Mouse (Mus musculus) embryonic facial prominence, embryonic 14.5 days (tissue): Measurements from ENCODE around the gene Timm17a. TPM values are rescaled to one million over a fixed set of nuclear protein-coding genes. Genes with fewer than 3 reads are reported as not detected.

ENCODE experiments used
- ATAC-seq: fragments of 200-750 bp; cut with Nextera tagmentation; 2 replicates; pipeline ENCODE4 v1.8.0; 2017; ENCODE audit warnings: low read depth, moderate number of reproducible peaks, moderate TSS enrichment
- DNase-seq: peaks from one replicate; pipeline ENCODE4 v3.0.0-alpha.2; 2015; ENCODE audit warnings: low spot score
- H3K27ac ChIP-seq: fragments of 300-500 bp; sonication (generic); replicated peaks from 2 replicates; pipeline ENCODE4 v1.5.1; 2014; ENCODE audit warnings: low read depth, mild to moderate bottlenecking, low read length, moderate library complexity
- H3K27me3 ChIP-seq: fragments of 300-500 bp; sonication (generic); replicated peaks from 2 replicates; pipeline ENCODE4 v1.6.1; 2014; ENCODE audit warnings: low read length; ENCODE audit not compliant: control insufficient read depth, insufficient read depth
- H3K36me3 ChIP-seq: fragments of 300-500 bp; sonication (generic); 2 replicates; pipeline ENCODE4 v1.6.1; 2014; ENCODE audit warnings: low read length, mixed read lengths; ENCODE audit not compliant: control insufficient read depth, insufficient read depth
- H3K4me1 ChIP-seq: fragments of 300-500 bp; sonication (generic); 2 replicates; pipeline ENCODE4 v1.6.1; 2014; ENCODE audit warnings: antibody characterized with exemption, low read length; ENCODE audit not compliant: control insufficient read depth, insufficient read depth
- H3K4me2 ChIP-seq: fragments of 300-500 bp; sonication (generic); 2 replicates; pipeline ENCODE4 v1.6.1; 2014; ENCODE audit warnings: low read depth, mild to moderate bottlenecking, low read length, moderate library complexity, mixed read lengths
- H3K4me3 ChIP-seq: fragments of 300-500 bp; sonication (generic); 2 replicates; pipeline ENCODE4 v1.5.1; 2014; ENCODE audit warnings: low read depth, mild to moderate bottlenecking, low read length
- H3K9ac ChIP-seq: fragments of 300-500 bp; sonication (generic); 2 replicates; pipeline ENCODE4 v1.6.1; 2014; ENCODE audit warnings: low read depth, mild to moderate bottlenecking, low read length, moderate library complexity, mixed read lengths
- H3K9me3 ChIP-seq: fragments of 300-500 bp; sonication (generic); 2 replicates; pipeline ENCODE4 v1.6.1; 2016; ENCODE audit warnings: low read length; ENCODE audit not compliant: control insufficient read depth
- WGBS: fragments of 180-500 bp; shearing (Covaris S2); extraction: QIAGEN DNeasy Blood & Tissue Kit; methylation state at CpG from one replicate; pipeline ENCODE4 v1.1.7; 2014; 5-methylcytosine and 5-hydroxymethylcytosine counted together
- polyA plus RNA-seq: library from polyadenylated mRNA; unstranded; fragments of >200 nt; fragmentation: Nextera tagmentation; extraction: Ambion mirVana; gene quantifications from 2 replicates; pipeline ENCODE4 v1.2.1, GENCODE M21; 2014

The Timm17a gene
- polyA plus RNA-seq, 1 experiment from 2014 or later, result 224 TPM

DNA sequence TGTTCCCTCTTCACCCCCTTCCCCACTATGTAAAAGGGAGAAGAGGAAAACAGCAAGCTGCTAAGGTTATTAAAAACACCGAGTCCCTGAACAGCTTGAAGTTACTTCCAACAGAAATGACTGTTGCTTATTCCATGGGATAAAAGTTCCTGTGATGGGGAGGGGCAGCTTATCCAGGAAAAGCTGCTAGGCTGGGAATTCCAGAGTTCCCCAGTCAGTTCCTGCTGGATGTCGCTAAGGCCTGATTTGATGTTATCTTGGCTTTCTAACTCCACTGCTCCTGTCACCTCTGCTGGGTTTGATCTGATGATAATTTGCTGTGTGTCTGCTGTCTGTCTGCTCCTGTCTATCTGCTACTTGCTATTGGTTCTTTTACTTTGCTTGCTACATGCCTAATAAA lies 27.3 kb downstream of the Timm17a start:
- Histone ChIP-seq H3K9ac (no peak overlapping the region), H3K9me3 (no peaks in the 10 kb centered on the region), H3K27ac (no peak overlapping the region), H3K4me1 (0 out of 2 replicates have a peak, but pooled peaks cover 1% of the 10 kb centered on the region), H3K4me2 (no peak overlapping the region), H3K4me3 (no peak overlapping the region), H3K36me3 (no peaks in the 10 kb centered on the region), H3K27me3 (no peaks in the 10 kb centered on the region)
- WGBS, result 63% methylated on average over 2 of the region's 2 CpGs
- DNase-seq, result no peak
- no peak for ATAC-seq

DNA sequence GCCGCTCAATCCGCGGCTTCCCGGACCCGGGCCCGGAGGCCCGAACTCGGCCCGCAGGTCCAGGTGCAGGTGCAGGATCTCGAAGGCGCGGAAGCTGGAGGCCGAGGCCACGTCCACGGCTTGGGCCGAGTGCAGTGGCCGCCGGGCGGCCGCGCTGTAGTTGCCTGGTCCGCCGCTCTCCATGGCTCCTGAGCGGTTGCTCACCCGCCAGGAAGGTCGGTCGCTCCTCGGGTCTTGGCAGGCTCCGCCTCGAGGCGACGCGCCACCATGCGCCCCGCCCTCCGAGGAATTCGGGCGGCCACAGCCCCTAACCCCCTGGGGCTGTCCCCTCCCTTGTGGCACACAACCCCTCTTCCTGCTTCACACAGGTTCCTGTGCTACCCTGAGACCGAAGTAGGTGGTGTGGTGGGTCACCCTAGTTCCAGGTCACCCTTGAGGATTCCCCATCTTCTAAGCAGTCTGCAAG lies 29.7 kb downstream of the Timm17a start, which contains the start of gene Rnpep:
TSS of gene Rnpep (minus strand) at position 259 of the 466 bp plus-strand sequence.
- Histone ChIP-seq H3K27me3 (no peaks in the 10 kb centered on the region), H3K4me2 (peak within 1 kb of the TSS; percentile 74), H3K27ac (peak within 1 kb of the TSS; percentile 91), H3K9me3 (no peaks in the 10 kb centered on the region), H3K4me1 (peaks cover 7% of the 10 kb centered on the region; the same call in 1 of the 2 replicates), H3K4me3 (peak within 1 kb of the TSS; percentile 86), H3K9ac (peak within 1 kb of the TSS; percentile 92), H3K36me3 (peaks cover 6% of the 10 kb centered on the region; the same call in 1 of the 2 replicates)
- DNase-seq, result peak; percentile 83
- ATAC-seq, result peak; percentile 92
- WGBS, result 0% methylated on average over 6 of the region's 39 CpGs

DNA sequence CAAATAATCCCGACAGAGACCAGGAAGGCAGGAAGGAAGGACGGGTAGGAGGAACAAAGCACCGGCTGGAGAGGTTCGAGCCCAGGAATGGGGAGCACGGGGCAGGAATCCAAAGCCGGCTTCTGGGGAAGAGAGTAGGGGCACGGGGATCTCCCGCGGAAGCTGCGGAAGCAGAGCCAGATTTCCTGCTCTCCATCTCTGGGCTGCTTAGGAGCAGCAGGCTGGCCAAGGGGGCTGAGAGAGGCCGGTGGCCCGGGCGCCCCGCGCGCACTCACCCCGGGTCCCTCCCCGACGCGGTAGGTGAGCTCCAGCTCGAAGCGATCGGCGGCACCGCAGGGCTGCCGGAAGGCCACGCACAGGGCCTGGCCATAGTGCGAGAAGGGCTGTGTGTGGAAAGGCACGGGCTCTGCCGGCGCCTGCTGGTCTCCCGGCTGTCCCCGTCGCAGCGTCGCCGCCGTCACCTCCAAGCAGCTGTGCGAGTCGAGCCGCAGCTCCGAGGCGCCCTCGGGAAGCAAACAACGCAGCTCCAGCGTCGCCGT lies 30.2 kb downstream of the Timm17a start:
- Histone ChIP-seq H3K27me3 (no peaks in the 10 kb centered on the region), H3K9ac (peak overlapping the region; percentile 92), H3K36me3 (peaks cover 11% of the 10 kb centered on the region), H3K4me1 (peaks cover 7% of the 10 kb centered on the region; the same call in 1 of the 2 replicates), H3K4me2 (peak overlapping the region; percentile 74), H3K4me3 (peak overlapping the region; percentile 86), H3K27ac (peak overlapping the region; percentile 91), H3K9me3 (no peaks in the 10 kb centered on the region)
- DNase-seq (peak; percentile 58), ATAC-seq (peak; percentile 78)
- 2% methylated on average over 6 of the region's 48 CpGs for WGBS

DNA sequence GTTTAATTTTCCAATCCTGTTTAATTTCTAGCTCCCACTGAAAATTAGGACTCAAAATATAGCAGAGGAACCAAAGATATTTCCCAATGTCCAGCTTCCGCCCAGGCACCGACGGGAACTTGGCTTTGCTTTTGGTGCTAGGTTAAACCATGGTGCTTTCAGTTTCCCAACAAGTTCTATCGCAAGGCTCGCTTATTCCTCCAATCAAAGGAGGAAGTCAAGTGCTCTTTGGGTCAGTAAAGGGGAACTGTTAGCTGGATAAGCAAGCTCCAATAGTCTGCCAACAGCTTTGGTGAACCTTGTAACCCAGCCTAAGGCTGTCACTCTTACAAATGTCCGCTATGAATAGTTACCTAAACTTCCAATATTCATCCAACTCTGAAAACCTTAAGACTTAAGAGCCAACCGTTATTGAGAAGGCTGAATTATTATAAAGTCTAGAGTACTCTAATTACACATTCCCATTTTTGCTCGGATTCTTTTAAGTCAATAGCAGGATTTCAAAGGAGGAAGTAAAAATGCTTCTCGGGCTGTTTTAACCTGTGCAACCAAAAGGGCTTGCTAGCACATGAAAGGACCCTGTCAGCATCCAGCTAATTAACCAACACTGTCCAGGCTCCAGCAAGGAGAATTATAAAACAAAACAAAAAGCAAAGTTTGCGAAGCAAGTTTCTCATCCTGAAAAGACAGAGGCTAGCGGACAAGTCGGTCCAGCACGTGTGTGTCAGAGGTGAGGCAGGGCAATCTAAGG lies 30.9 kb downstream of the Timm17a start:
- H3K27me3 ChIP-seq, result no peaks in the 10 kb centered on the region
- peaks cover 18% of the 10 kb centered on the region for H3K36me3 ChIP-seq
- H3K9me3 ChIP-seq, result no peaks in the 10 kb centered on the region
- peak overlapping the region; percentile 91 for H3K27ac ChIP-seq
- no peak; the same call in 1 of the 2 replicates for ATAC-seq
- peak; percentile 53 for DNase-seq
- H3K4me3 ChIP-seq, result peak overlapping the region; percentile 86
- peak overlapping the region; percentile 74 for H3K4me2 ChIP-seq
- H3K9ac ChIP-seq, result peak overlapping the region; percentile 92
- H3K4me1 ChIP-seq, result peaks cover 7% of the 10 kb centered on the region; the same call in 1 of the 2 replicates
- 31% methylated on average over 13 of the region's 13 CpGs for WGBS

DNA sequence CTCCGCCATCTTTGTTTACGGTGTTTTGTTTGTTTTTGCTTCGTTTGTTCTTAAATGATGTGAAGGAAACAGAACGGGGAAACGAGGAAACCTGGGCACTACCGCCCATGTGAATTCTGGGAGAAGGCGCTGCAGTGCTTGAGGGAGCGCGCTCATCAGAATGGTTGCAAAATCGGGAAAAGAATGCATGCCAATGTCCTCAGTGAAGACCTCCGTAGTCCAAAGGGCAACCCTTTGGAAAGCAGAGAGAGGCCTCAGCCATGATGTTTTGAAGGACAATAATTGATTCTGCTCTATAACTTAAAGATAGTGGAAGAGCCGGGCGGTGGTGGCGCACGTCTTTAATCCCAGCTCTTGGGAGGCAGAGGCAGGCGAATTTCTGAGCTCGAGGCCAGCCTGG lies 31.7 kb downstream of the Timm17a start:
- ATAC-seq, result no peak
- WGBS, result 95% methylated on average over 17 of the region's 17 CpGs
- Histone ChIP-seq H3K36me3 (peaks cover 26% of the 10 kb centered on the region), H3K27me3 (no peaks in the 10 kb centered on the region), H3K4me1 (peaks cover 7% of the 10 kb centered on the region; the same call in 1 of the 2 replicates), H3K9ac (no peak overlapping the region), H3K9me3 (no peaks in the 10 kb centered on the region), H3K4me2 (no peak overlapping the region), H3K27ac (no peak overlapping the region), H3K4me3 (no peak overlapping the region)
- DNase-seq, result no peak

DNA sequence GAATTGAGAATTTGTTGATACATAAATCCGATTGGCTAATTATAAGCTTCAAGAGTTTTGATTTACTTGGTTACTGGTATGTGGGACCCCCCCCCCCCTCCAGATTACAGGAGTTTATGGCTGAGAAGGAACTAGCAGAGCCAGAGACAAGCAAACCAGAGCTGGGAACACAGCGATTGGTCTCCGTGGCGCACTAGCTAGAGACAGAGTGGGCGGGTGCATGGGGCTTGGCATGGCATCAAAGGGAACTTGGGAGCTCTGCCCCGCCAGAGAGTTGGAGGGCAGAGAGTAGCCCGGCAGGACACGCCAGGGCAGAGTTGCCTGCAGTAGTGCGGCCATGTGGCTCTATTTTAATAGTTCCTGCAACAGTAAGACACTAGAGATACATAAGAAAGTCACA lies 32.9 kb downstream of the Timm17a start:
- 81% methylated on average over 9 of the region's 9 CpGs for WGBS

DNA sequence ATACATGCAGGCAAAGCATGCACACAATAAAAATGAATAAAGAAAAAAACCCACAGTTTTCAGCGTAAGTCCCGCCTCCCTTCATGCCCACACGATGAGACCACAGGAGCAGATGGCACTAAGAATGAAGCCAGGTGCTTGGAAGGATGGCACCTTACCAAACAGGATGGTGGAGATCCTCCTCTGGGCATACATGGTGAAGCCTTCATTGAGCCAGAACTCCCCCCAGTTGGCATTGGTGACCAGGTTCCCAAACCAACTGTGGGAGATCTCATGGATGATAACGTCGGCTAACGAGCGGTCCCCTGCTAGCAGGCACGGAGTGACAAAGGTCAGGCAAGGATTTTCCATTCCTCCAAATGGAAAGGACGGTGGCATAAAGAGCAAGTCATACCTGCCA lies 42.2 kb downstream of the Timm17a start:
- no peak overlapping the region for H3K9ac ChIP-seq
- no peak overlapping the region for H3K4me2 ChIP-seq
- ATAC-seq (no peak), DNase-seq (no peak)
- WGBS, result 89% methylated on average over 9 of the region's 9 CpGs
- H3K4me1 ChIP-seq, result no peaks in the 10 kb centered on the region
- H3K4me3 ChIP-seq, result no peak overlapping the region
- no peaks in the 10 kb centered on the region for H3K27me3 ChIP-seq
- no peaks in the 10 kb centered on the region for H3K9me3 ChIP-seq
- no peak overlapping the region for H3K27ac ChIP-seq
- peaks cover 64% of the 10 kb centered on the region for H3K36me3 ChIP-seq

More for the DNA sequence above, 32.9 kb downstream of the Timm17a start:
- Histone ChIP-seq H3K27me3 (no peaks in the 10 kb centered on the region), H3K36me3 (peaks cover 37% of the 10 kb centered on the region), H3K9me3 (no peaks in the 10 kb centered on the region), H3K4me1 (peaks cover 7% of the 10 kb centered on the region; the same call in 1 of the 2 replicates), H3K9ac (no peak overlapping the region), H3K4me2 (no peak overlapping the region), H3K4me3 (no peak overlapping the region), H3K27ac (no peak overlapping the region)
- ATAC-seq (no peak), DNase-seq (peak; percentile 74)

DNA sequence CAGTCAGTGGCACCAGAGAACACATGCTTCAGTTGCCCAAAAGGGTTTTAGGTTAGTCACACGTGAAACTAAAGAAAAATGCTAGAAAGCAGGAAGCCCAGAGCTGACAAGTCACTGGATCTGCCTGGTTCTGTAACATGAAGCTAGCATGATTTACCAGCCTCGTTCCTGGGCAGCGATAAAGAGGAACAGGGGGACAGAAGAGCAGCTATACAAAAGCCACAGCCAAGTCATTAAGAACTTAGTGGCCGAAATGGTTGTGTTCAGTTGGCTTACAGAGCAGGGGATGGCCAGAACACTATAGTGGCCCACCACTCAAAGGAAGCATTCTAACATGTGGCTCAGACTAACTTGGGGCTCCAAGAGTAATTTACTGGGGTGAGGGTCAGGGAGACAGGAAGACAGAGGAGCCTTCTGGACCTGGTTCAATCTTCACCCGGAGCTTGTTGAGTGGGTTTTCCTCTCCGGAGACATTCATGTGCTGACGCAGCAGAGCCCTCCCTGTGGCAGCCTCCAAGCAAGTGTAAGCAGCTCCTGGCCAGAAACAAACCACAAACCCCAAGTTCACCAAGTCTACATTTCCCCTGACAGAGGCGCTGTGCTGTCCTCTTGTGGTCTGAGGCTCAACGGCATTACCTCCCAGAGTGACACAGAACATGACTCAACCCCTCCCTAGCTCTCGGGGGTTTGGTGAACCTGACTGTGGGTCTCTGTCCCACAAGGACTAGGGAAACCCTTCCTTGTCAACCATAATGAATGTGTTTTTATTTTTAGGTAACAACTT lies 45.7 kb downstream of the Timm17a start:
- 76% methylated on average over 10 of the region's 10 CpGs for WGBS
- ATAC-seq (peak; percentile 18; the same call in 1 of the 2 replicates), DNase-seq (peak; percentile 61)
- Histone ChIP-seq H3K4me2 (no peak overlapping the region), H3K4me1 (no peaks in the 10 kb centered on the region), H3K4me3 (no peak overlapping the region), H3K27ac (no peak overlapping the region), H3K9ac (no peak overlapping the region), H3K27me3 (no peaks in the 10 kb centered on the region), H3K9me3 (no peaks in the 10 kb centered on the region), H3K36me3 (peaks cover 67% of the 10 kb centered on the region)
